Comparison of ENCODE assay signal across 23 mouse cellular contexts in genomic region chr14:20750503-20750902, GRCm38 (mm10). TPM values are rescaled to one million over a fixed set of nuclear protein-coding genes. Genes with fewer than 3 reads are reported as not detected.
DNase-seq lines count a peak whose midpoint lies in the region; ATAC-seq and TF ChIP-seq lines count a peak whose summit lies in the region.
"Had no signal": no experiment of that assay in that cellular context is flagged by ENCODE, and none has a peak within 500 bp of the region (broad histone marks: within the 10 kb centered on the region; RNA-seq: fewer than 3 reads in every experiment).

No protein-coding gene starts in this region.

- intact Hi-C loops in heart, adult 2 months (cut with DNase I) = no loop called here
- intact Hi-C loops in gastrocnemius, adult 2 months (cut with DNase I) = no loop called here

- no peak for ATAC-seq in heart, embryonic 12.5 days (ENCODE audit: insufficient number of reproducible peaks, low FRiP score)
- ATAC-seq in heart, postnatal 0 days (ENCODE audit: insufficient read depth, low read depth) = no peak
- ATAC-seq in stomach, embryonic 16.5 days (ENCODE audit: insufficient read depth, low FRiP score) = no peak
- ATAC-seq in stomach, postnatal 0 days (ENCODE audit: low FRiP score, low TSS enrichment) = no peak
- ATAC-seq: forebrain, embryonic 15.5 days; midbrain, embryonic 13.5 days; Patski had no signal

- no peak for TF ChIP-seq POLR2A in heart, adult 2 months (IDR thresholded peaks at IDR 0.05; ENCODE audit: insufficient read depth, low read depth, low read length)

- H3K9ac ChIP-seq in heart, embryonic 12.5 days = peak overlapping the region; percentile 44; the same call in 1 of the 2 replicates
- H3K9ac ChIP-seq in heart, adult 2 months (ENCODE audit: low read depth, low read length) = no peak overlapping the region
- no peak overlapping the region for H3K9ac ChIP-seq in heart, postnatal 0 days (replicated peaks; ENCODE audit: low read depth, low read length)
- no peak overlapping the region for H3K9ac ChIP-seq in stomach, embryonic 16.5 days (ENCODE audit: low read length)
- no peak overlapping the region for H3K9ac ChIP-seq in stomach, postnatal 0 days (ENCODE audit: low read length)
- H3K9ac ChIP-seq: forebrain, embryonic 15.5 days; hindbrain, embryonic 15.5 days; liver, embryonic 14.5 days; midbrain, embryonic 13.5 days had no signal

- H3K79me2 ChIP-seq in heart, adult 2 months (replicated peaks; ENCODE audit: control insufficient read depth, insufficient read depth, low read length) = no peaks in the 10 kb centered on the region

- no peak for TF ChIP-seq EP300 in heart, adult 2 months (IDR thresholded peaks at IDR 0.05; ENCODE audit: insufficient read depth, low read depth, low read length)
- no peak for TF ChIP-seq EP300 in heart, postnatal 0 days (IDR thresholded peaks at IDR 0.05; ENCODE audit: low read depth)
- TF ChIP-seq EP300 in stomach, postnatal 0 days (optimal IDR thresholded peaks at IDR 0.05) = no peak

- peaks cover 49% of the 10 kb centered on the region for H3K36me3 ChIP-seq in heart, embryonic 12.5 days
- no peaks in the 10 kb centered on the region for H3K36me3 ChIP-seq in heart, adult 2 months (ENCODE audit: control insufficient read depth, insufficient read depth, low read length)
- peaks cover 52% of the 10 kb centered on the region for H3K36me3 ChIP-seq in heart, postnatal 0 days (replicated peaks; ENCODE audit: control insufficient read depth, insufficient read depth, low read length)
- 0 out of 2 replicates have a peak, but pooled peaks cover 10% of the 10 kb centered on the region for H3K36me3 ChIP-seq in stomach, embryonic 16.5 days (ENCODE audit: control insufficient read depth, insufficient read depth, low read length)
- peaks cover 12% of the 10 kb centered on the region for H3K36me3 ChIP-seq in stomach, postnatal 0 days (ENCODE audit: control insufficient read depth, insufficient read depth, low read length)

- 87% methylated on average over 5 of the region's 5 CpGs for WGBS in heart, embryonic 12.5 days
- 87% methylated on average over 5 of the region's 5 CpGs for WGBS in heart, adult 2 months
- WGBS in heart, postnatal 0 days = 80% methylated on average over 5 of the region's 5 CpGs
- WGBS in stomach, embryonic 16.5 days = 76% methylated on average over 5 of the region's 5 CpGs
- 70% methylated on average over 5 of the region's 5 CpGs for WGBS in stomach, postnatal 0 days

- H3K4me2 ChIP-seq in heart, embryonic 12.5 days = no peak overlapping the region
- no peak overlapping the region for H3K4me2 ChIP-seq in heart, postnatal 0 days (ENCODE audit: low read depth, low read length)
- no peak overlapping the region for H3K4me2 ChIP-seq in stomach, embryonic 16.5 days (ENCODE audit: low read depth, low read length)
- H3K4me2 ChIP-seq in stomach, postnatal 0 days (replicated peaks; ENCODE audit: low read depth) = no peak overlapping the region
- H3K4me2 ChIP-seq: forebrain, embryonic 15.5 days; hindbrain, embryonic 15.5 days; midbrain, embryonic 13.5 days had no signal

- no peaks in the 10 kb centered on the region for H3K27me3 ChIP-seq in heart, embryonic 12.5 days (replicated peaks)
- H3K27me3 ChIP-seq in heart, adult 2 months (ENCODE audit: control insufficient read depth, insufficient read depth, low read length) = no peaks in the 10 kb centered on the region
- no peaks in the 10 kb centered on the region for H3K27me3 ChIP-seq in heart, postnatal 0 days (ENCODE audit: control insufficient read depth, insufficient read depth, low read length)
- H3K27me3 ChIP-seq in stomach, embryonic 16.5 days (ENCODE audit: control insufficient read depth, insufficient read depth, low read length) = no peaks in the 10 kb centered on the region
- no peaks in the 10 kb centered on the region for H3K27me3 ChIP-seq in stomach, postnatal 0 days (ENCODE audit: control insufficient read depth, insufficient read depth, low read length)
- H3K27me3 ChIP-seq: forebrain, embryonic 15.5 days; hindbrain, embryonic 15.5 days; midbrain, embryonic 13.5 days; Patski had no signal

- no peaks in the 10 kb centered on the region for H3K9me3 ChIP-seq in heart, embryonic 12.5 days (replicated peaks)
- H3K9me3 ChIP-seq in heart, postnatal 0 days (replicated peaks; ENCODE audit: control insufficient read depth, low read length) = no peaks in the 10 kb centered on the region
- H3K9me3 ChIP-seq in stomach, embryonic 16.5 days (replicated peaks; ENCODE audit: control insufficient read depth, low read length) = no peaks in the 10 kb centered on the region
- no peaks in the 10 kb centered on the region for H3K9me3 ChIP-seq in stomach, postnatal 0 days (ENCODE audit: control insufficient read depth, low read length)
- H3K9me3 ChIP-seq: forebrain, embryonic 15.5 days; hindbrain, embryonic 15.5 days; midbrain, embryonic 13.5 days had no signal

- peaks cover 36% of the 10 kb centered on the region for H3K4me1 ChIP-seq in heart, embryonic 12.5 days (replicated peaks)
- H3K4me1 ChIP-seq in heart, adult 2 months (ENCODE audit: control insufficient read depth, insufficient read depth, low read length) = no peaks in the 10 kb centered on the region
- H3K4me1 ChIP-seq in heart, postnatal 0 days (ENCODE audit: control insufficient read depth, insufficient read depth) = peaks cover 11% of the 10 kb centered on the region
- no peaks in the 10 kb centered on the region for H3K4me1 ChIP-seq in stomach, embryonic 16.5 days (ENCODE audit: control insufficient read depth, insufficient read depth, low read length)
- no peaks in the 10 kb centered on the region for H3K4me1 ChIP-seq in stomach, postnatal 0 days (replicated peaks; ENCODE audit: control insufficient read depth, insufficient read depth)
- H3K4me1 ChIP-seq: forebrain, embryonic 15.5 days; hindbrain, embryonic 15.5 days; midbrain, embryonic 13.5 days had no signal

- DNase-seq in heart, adult 2 months = no peak
- DNase-seq in heart, postnatal 0 days (ENCODE audit: low spot score) = no peak
- DNase-seq in heart, adult 8-10 months (ENCODE audit: low spot score) = no peak
- no peak for DNase-seq in stomach, postnatal 0 days (ENCODE audit: low spot score)
- no peak for DNase-seq in gastrocnemius, adult 2 months
- no peak for DNase-seq in thymus, postnatal 36 days
- DNase-seq: adrenal gland, postnatal 10 days; cerebellum, adult 11 months; cerebellum, adult 9-10 months; cerebellum, postnatal 36 days; kidney, adult 11 months; kidney, postnatal 10 days; liver; lung, adult 2 months; lung, postnatal 10 days had no signal

- no peak overlapping the region for H3K4me3 ChIP-seq in heart, embryonic 12.5 days
- no peak overlapping the region for H3K4me3 ChIP-seq in heart, adult 2 months
- no peak overlapping the region for H3K4me3 ChIP-seq in heart, postnatal 0 days (ENCODE audit: low read depth, low read length)
- no peak overlapping the region for H3K4me3 ChIP-seq in stomach, embryonic 16.5 days (replicated peaks; ENCODE audit: low read length)
- no peak overlapping the region for H3K4me3 ChIP-seq in stomach, postnatal 0 days (ENCODE audit: low read depth, low read length)
- H3K4me3 ChIP-seq in gastrocnemius, adult 2 months = no peak overlapping the region
- H3K4me3 ChIP-seq: forebrain, embryonic 15.5 days; hindbrain, embryonic 15.5 days; midbrain, embryonic 13.5 days had no signal

- no peak for TF ChIP-seq CTCF in heart, adult 2 months (IDR thresholded peaks at IDR 0.05)
- TF ChIP-seq CTCF in heart, postnatal 0 days (IDR thresholded peaks at IDR 0.05; ENCODE audit: low read depth) = no peak
- no peak for TF ChIP-seq CTCF in stomach, postnatal 0 days (IDR thresholded peaks at IDR 0.05; ENCODE audit: low read depth)
- TF ChIP-seq CTCF in gastrocnemius, adult 2 months (IDR thresholded peaks at IDR 0.05) = no peak

- peak overlapping the region; percentile 79 for H3K27ac ChIP-seq in heart, embryonic 12.5 days (ENCODE audit: poor library complexity, severe bottlenecking)
- no peak overlapping the region for H3K27ac ChIP-seq in heart, adult 2 months
- H3K27ac ChIP-seq in heart, postnatal 0 days (ENCODE audit: low read depth) = peak overlapping the region; percentile 79
- 0 out of 2 replicates have a peak overlapping the region, but pooled peaks have one; percentile 3 for H3K27ac ChIP-seq in stomach, embryonic 16.5 days (ENCODE audit: low read length)
- no peak overlapping the region for H3K27ac ChIP-seq in stomach, postnatal 0 days (replicated peaks)
- no peak overlapping the region for H3K27ac ChIP-seq in gastrocnemius, adult 2 months
- H3K27ac ChIP-seq: forebrain, embryonic 15.5 days; hindbrain, embryonic 15.5 days; liver, embryonic 14.5 days; macrophage; midbrain, embryonic 13.5 days had no signal

RNA-seq across cellular contexts. Expression of gene Ndst2, which starts 16.1 kb away (rescaled TPM):
- polyA plus RNA-seq in heart, embryonic 12.5 days (2016; fragmentation: Nextera tagmentation; extraction: Ambion mirVana) = 17.9 and 18.8 TPM in 2 replicates
- 1 to 10 TPM; 8.3 to 8.5 TPM for total RNA-seq in heart, adult 2 months (2021)
- 15.5 and 23.7 TPM in 2 replicates for polyA plus RNA-seq in heart, adult 2 months (2012; rRNA removed)
- 8.0 and 20.3 TPM in 2 replicates for total RNA-seq in heart, postnatal 0 days (2014; rRNA removed; ENCODE audit: low replicate concordance)
- polyA plus RNA-seq in heart, postnatal 0 days (2015; fragmentation: Nextera tagmentation; extraction: Ambion mirVana) = 7.8 and 8.5 TPM in 2 replicates
- 10 to 100 TPM in 1 of 4 experiments, 1 to 10 TPM in 3; 7.1 to 10.6 (median 9.9) TPM for total RNA-seq in heart, adult 8-10 months (2022)
- 23.7 and 24.4 TPM in 2 replicates for polyA plus RNA-seq in stomach, embryonic 16.5 days (2015; fragmentation: Nextera tagmentation; extraction: Ambion mirVana)
- polyA plus RNA-seq in stomach, postnatal 0 days (2015; fragmentation: Nextera tagmentation; extraction: Ambion mirVana) = 9.6 and 12.0 TPM in 2 replicates
- 1 to 10 TPM; 6.2 to 7.1 TPM for total RNA-seq in gastrocnemius, adult 2 months (2021)

RNA-seq across cellular contexts. Expression of gene Zswim8, which starts 43.2 kb away (rescaled TPM):
- 32.4 and 34.0 TPM in 2 replicates for polyA plus RNA-seq in heart, embryonic 12.5 days (2016; fragmentation: Nextera tagmentation; extraction: Ambion mirVana)
- total RNA-seq in heart, adult 2 months (2021) = 10 to 100 TPM; 38.5 to 40.0 TPM
- polyA plus RNA-seq in heart, adult 2 months (2012; rRNA removed) = 103 and 108 TPM in 2 replicates
- total RNA-seq in heart, postnatal 0 days (2014; rRNA removed; ENCODE audit: low replicate concordance) = 60.1 and 78.8 TPM in 2 replicates
- 11.6 and 14.2 TPM in 2 replicates for polyA plus RNA-seq in heart, postnatal 0 days (2015; fragmentation: Nextera tagmentation; extraction: Ambion mirVana)
- total RNA-seq in heart, adult 8-10 months (2022) = 10 to 100 TPM; 38.7 to 47.0 (median 43.1) TPM
- 23.2 and 26.8 TPM in 2 replicates for polyA plus RNA-seq in stomach, embryonic 16.5 days (2015; fragmentation: Nextera tagmentation; extraction: Ambion mirVana)
- polyA plus RNA-seq in stomach, postnatal 0 days (2015; fragmentation: Nextera tagmentation; extraction: Ambion mirVana) = 13.6 and 13.7 TPM in 2 replicates
- 10 to 100 TPM; 35.0 to 37.0 TPM for total RNA-seq in gastrocnemius, adult 2 months (2021)

RNA-seq across cellular contexts. Expression of gene Camk2g, which starts 43.4 kb away (rescaled TPM):
- 65.4 and 69.5 TPM in 2 replicates for polyA plus RNA-seq in heart, embryonic 12.5 days (2016; fragmentation: Nextera tagmentation; extraction: Ambion mirVana)
- total RNA-seq in heart, adult 2 months (2021) = 10 to 100 TPM; 36.8 to 41.0 TPM
- 37.0 and 54.6 TPM in 2 replicates for polyA plus RNA-seq in heart, adult 2 months (2012; rRNA removed)
- 74.5 and 107 TPM in 2 replicates for total RNA-seq in heart, postnatal 0 days (2014; rRNA removed; ENCODE audit: low replicate concordance)
- 60.8 and 72.5 TPM in 2 replicates for polyA plus RNA-seq in heart, postnatal 0 days (2015; fragmentation: Nextera tagmentation; extraction: Ambion mirVana)
- total RNA-seq in heart, adult 8-10 months (2022) = 10 to 100 TPM; 47.2 to 73.5 (median 58.4) TPM
- polyA plus RNA-seq in stomach, embryonic 16.5 days (2015; fragmentation: Nextera tagmentation; extraction: Ambion mirVana) = 43.7 and 45.3 TPM in 2 replicates
- 35.0 and 38.6 TPM in 2 replicates for polyA plus RNA-seq in stomach, postnatal 0 days (2015; fragmentation: Nextera tagmentation; extraction: Ambion mirVana)
- total RNA-seq in gastrocnemius, adult 2 months (2021) = 100 to 1,000 TPM; 162 to 163 TPM

RNA-seq across cellular contexts. Expression of gene Chchd1, which starts 47.7 kb away (rescaled TPM):
- 232 and 236 TPM in 2 replicates for polyA plus RNA-seq in heart, embryonic 12.5 days (2016; fragmentation: Nextera tagmentation; extraction: Ambion mirVana)
- 100 to 1,000 TPM in 1 of 2 experiments, 10 to 100 TPM in 1; 98.8 to 126 TPM for total RNA-seq in heart, adult 2 months (2021)
- polyA plus RNA-seq in heart, adult 2 months (2012; rRNA removed) = 66.8 and 89.0 TPM in 2 replicates
- 159 and 181 TPM in 2 replicates for total RNA-seq in heart, postnatal 0 days (2014; rRNA removed; ENCODE audit: low replicate concordance)
- 243 and 251 TPM in 2 replicates for polyA plus RNA-seq in heart, postnatal 0 days (2015; fragmentation: Nextera tagmentation; extraction: Ambion mirVana)
- total RNA-seq in heart, adult 8-10 months (2022) = 100 to 1,000 TPM; 110 to 126 (median 118) TPM
- polyA plus RNA-seq in stomach, embryonic 16.5 days (2015; fragmentation: Nextera tagmentation; extraction: Ambion mirVana) = 149 and 187 TPM in 2 replicates
- polyA plus RNA-seq in stomach, postnatal 0 days (2015; fragmentation: Nextera tagmentation; extraction: Ambion mirVana) = 145 and 159 TPM in 2 replicates
- 100 to 1,000 TPM; 120 to 152 TPM for total RNA-seq in gastrocnemius, adult 2 months (2021)

RNA-seq across cellular contexts. Expression of gene Fut11, which starts 55.7 kb away (rescaled TPM):
- 20.4 and 21.2 TPM in 2 replicates for polyA plus RNA-seq in heart, embryonic 12.5 days (2016; fragmentation: Nextera tagmentation; extraction: Ambion mirVana)
- total RNA-seq in heart, adult 2 months (2021) = 1 to 10 TPM; 5.3 to 5.9 TPM
- polyA plus RNA-seq in heart, adult 2 months (2012; rRNA removed) = 5.3 and 6.9 TPM in 2 replicates
- 11.1 and 14.2 TPM in 2 replicates for total RNA-seq in heart, postnatal 0 days (2014; rRNA removed; ENCODE audit: low replicate concordance)
- polyA plus RNA-seq in heart, postnatal 0 days (2015; fragmentation: Nextera tagmentation; extraction: Ambion mirVana) = 11.4 and 11.9 TPM in 2 replicates
- 1 to 10 TPM; 4.2 to 4.9 (median 4.6) TPM for total RNA-seq in heart, adult 8-10 months (2022)
- polyA plus RNA-seq in stomach, embryonic 16.5 days (2015; fragmentation: Nextera tagmentation; extraction: Ambion mirVana) = 18.3 and 19.3 TPM in 2 replicates
- 13.0 and 13.7 TPM in 2 replicates for polyA plus RNA-seq in stomach, postnatal 0 days (2015; fragmentation: Nextera tagmentation; extraction: Ambion mirVana)
- total RNA-seq in gastrocnemius, adult 2 months (2021) = 1 to 10 TPM; 1.9 to 3.3 TPM

Comparison
In these comparisons a context has a peak if more than half of its experiments do, and no peak if none do; other contexts are left out.
1. H3K27ac ChIP-seq: peak in heart, embryonic 12.5 days (single experiment), heart, postnatal 0 days (single experiment) and stomach, embryonic 16.5 days (single experiment); none in heart, adult 2 months (single experiment), stomach, postnatal 0 days (single experiment) and gastrocnemius, adult 2 months (single experiment).